Mouse (Mus musculus): ENCODE results near the gene Zfp963. TPM values are rescaled to one million over a fixed set of nuclear protein-coding genes. Genes with fewer than 3 reads are reported as not detected.
"Not testable (repeated sequence)": the region's sequence is repeated elsewhere in the genome, so short reads cannot be mapped to it uniquely, and the experiment has no call there.

The Zfp963 gene
- total RNA-seq, 2 experiments from 2014 or later, result 4.1 to 5.2 TPM

GRCm38 (mm10) chr8:69741231-69741630 lies 8.5 kb downstream of the Zfp963 start:
- no peak for DNase-seq (ENCODE audit: low spot score in 2 of 2)

- no peak for DNase-seq (ENCODE audit: low spot score in 2 of 2)
These were observed 9.0 kb downstream of the Zfp963 start for GRCm38 (mm10) chr8:69740763-69741162.

GRCm38 (mm10) chr8:69735495-69735894 lies 14.3 kb downstream of the Zfp963 start:
- DNase-seq (ENCODE audit: low spot score in 2 of 2), result no peak

- DNase-seq (ENCODE audit: low spot score in 2 of 2), result no peak
These were observed 32.6 kb downstream of the Zfp963 start for GRCm38 (mm10) chr8:69717232-69717580.

- peak; percentile 91 to 99 for DNase-seq (ENCODE audit: low spot score in 2 of 2)
These were observed 33.2 kb downstream of the Zfp963 start for GRCm38 (mm10) chr8:69716403-69717231.

GRCm38 (mm10) chr8:69715366-69715765 lies 34.4 kb downstream of the Zfp963 start:
- DNase-seq (ENCODE audit: low spot score in 2 of 2), result no peak

- no peak for DNase-seq (ENCODE audit: low spot score in 2 of 2)
These were observed 36.3 kb downstream of the Zfp963 start for GRCm38 (mm10) chr8:69713516-69713915.

GRCm38 (mm10) chr8:69710624-69711023 lies 39.1 kb downstream of the Zfp963 start, which contains the start of gene Zfp869:
Zfp869 (minus strand) TSS chr8:69710724.
- DNase-seq (ENCODE audit: low spot score in 2 of 2), result not testable (repeated sequence)

- DNase-seq (ENCODE audit: low spot score in 2 of 2), result no peak
These were observed 48.0 kb downstream of the Zfp963 start for GRCm38 (mm10) chr8:69701810-69702209.

Other genes with a start within 250 kb of the Zfp963 start
- gene Gm7697, start 227.0 kb downstream of the Zfp963 start, total RNA-seq (2021), result under 1 TPM in 1 of 2 experiments, not detected in 1; 0.21 TPM
- gene Zfp868, start 124.4 kb downstream of the Zfp963 start, total RNA-seq (2021), result 10 to 100 TPM; 16.6 to 19.4 TPM
- gene Zfp964, start 95.5 kb downstream of the Zfp963 start, total RNA-seq (2021), result 1 to 10 TPM; 3.6 to 4.1 TPM
- 10 to 100 TPM; 14.8 to 16.3 TPM for gene Zfp869, start 39.2 kb downstream of the Zfp963 start, total RNA-seq (2021)
- 1 to 10 TPM in 1 of 2 experiments, under 1 TPM in 1; 0.81 to 1.8 TPM for gene Gm20422, start 24.9 kb upstream of the Zfp963 start, total RNA-seq (2021)
- gene Atp13a1, start 41.2 kb upstream of the Zfp963 start, total RNA-seq (2021), result 10 to 100 TPM; 44.3 to 44.5 TPM
- gene Zfp866, start 41.2 kb upstream of the Zfp963 start, total RNA-seq (2021), result 10 to 100 TPM; 29.8 to 30.4 TPM
- 10 to 100 TPM; 19.2 to 20.5 TPM for gene Gmip, start 58.7 kb upstream of the Zfp963 start, total RNA-seq (2021)
- gene Lpar2, start 72.5 kb upstream of the Zfp963 start, total RNA-seq (2021), result 1 to 10 TPM in 1 of 2 experiments, under 1 TPM in 1; 0.74 to 1.0 TPM
- 10 to 100 TPM; 17.1 to 19.7 TPM for gene Pbx4, start 82.5 kb upstream of the Zfp963 start, total RNA-seq (2021)
- 1 to 10 TPM; 1.6 to 2.4 TPM for gene Cilp2, start 137.7 kb upstream of the Zfp963 start, total RNA-seq (2021)
- gene Tssk6, start 152.2 kb upstream of the Zfp963 start, total RNA-seq (2021), result under 1 TPM; 0.25 to 0.48 TPM
- 100 to 1,000 TPM; 152 to 159 TPM for gene Ndufa13, start 152.6 kb upstream of the Zfp963 start, total RNA-seq (2021)
- gene Yjefn3, start 152.7 kb upstream of the Zfp963 start, total RNA-seq (2021), result 10 to 100 TPM; 19.8 to 24.6 TPM
- gene Gatad2a, start 246.4 kb upstream of the Zfp963 start, total RNA-seq (2021), result 10 to 100 TPM; 30.7 to 38.7 TPM